Mouse (Mus musculus) heart, embryonic 12.5 days (tissue): ENCODE measurements around the gene Dnmt1. TPM values are rescaled to one million over a fixed set of nuclear protein-coding genes. Genes with fewer than 3 reads are reported as not detected.

Experiments
- ATAC-seq: fragments of 200-750 bp; cut with Nextera tagmentation; 2 replicates; pipeline ENCODE4 v1.8.0; 2017; ENCODE audit warnings: moderate TSS enrichment, moderate library complexity; ENCODE audit not compliant: insufficient number of reproducible peaks, low FRiP score
- H3K27ac ChIP-seq: fragments of 300-500 bp; sonication (generic); 2 replicates; pipeline ENCODE4 v1.5.1; 2016; ENCODE audit warnings: mild to moderate bottlenecking, moderate library complexity; ENCODE audit not compliant: poor library complexity, severe bottlenecking
- H3K27me3 ChIP-seq: fragments of 300-500 bp; sonication (generic); replicated peaks from 2 replicates; pipeline ENCODE4 v1.6.1; 2016; ENCODE audit warnings: mild to moderate bottlenecking, moderate library complexity
- H3K36me3 ChIP-seq: fragments of 300-500 bp; sonication (generic); 2 replicates; pipeline ENCODE4 v1.6.1; 2016; ENCODE audit warnings: mild to moderate bottlenecking, moderate library complexity
- H3K4me1 ChIP-seq: fragments of 300-500 bp; sonication (generic); replicated peaks from 2 replicates; pipeline ENCODE4 v1.6.1; 2016; ENCODE audit warnings: mild to moderate bottlenecking
- H3K4me2 ChIP-seq: fragments of 300-500 bp; sonication (generic); 2 replicates; pipeline ENCODE4 v1.6.1; 2016; ENCODE audit warnings: mild to moderate bottlenecking, moderate library complexity
- H3K4me3 ChIP-seq: fragments of 300-500 bp; sonication (generic); 2 replicates; pipeline ENCODE4 v1.5.1; 2016; ENCODE audit warnings: mild to moderate bottlenecking
- H3K9ac ChIP-seq: fragments of 300-500 bp; sonication (generic); 2 replicates; pipeline ENCODE4 v1.6.1; 2016; ENCODE audit warnings: mild to moderate bottlenecking, moderate library complexity
- H3K9me3 ChIP-seq: fragments of 300-500 bp; sonication (generic); replicated peaks from 2 replicates; pipeline ENCODE4 v1.6.1; 2016; ENCODE audit warnings: mild to moderate bottlenecking, moderate library complexity
- WGBS: fragments of 180-500 bp; shearing (Covaris S2); methylation state at CpG from one replicate; pipeline ENCODE4 v1.1.7; 2016; 5-methylcytosine and 5-hydroxymethylcytosine counted together
- polyA plus RNA-seq: library from polyadenylated mRNA; unstranded; fragments of >200 nt; fragmentation: Nextera tagmentation; extraction: Ambion mirVana; gene quantifications from 2 replicates; pipeline ENCODE4 v1.2.1, GENCODE M21; 2016

Gene Dnmt1
- polyA plus RNA-seq, 1 experiment from 2014 or later, result 86.8 TPM

DNA sequence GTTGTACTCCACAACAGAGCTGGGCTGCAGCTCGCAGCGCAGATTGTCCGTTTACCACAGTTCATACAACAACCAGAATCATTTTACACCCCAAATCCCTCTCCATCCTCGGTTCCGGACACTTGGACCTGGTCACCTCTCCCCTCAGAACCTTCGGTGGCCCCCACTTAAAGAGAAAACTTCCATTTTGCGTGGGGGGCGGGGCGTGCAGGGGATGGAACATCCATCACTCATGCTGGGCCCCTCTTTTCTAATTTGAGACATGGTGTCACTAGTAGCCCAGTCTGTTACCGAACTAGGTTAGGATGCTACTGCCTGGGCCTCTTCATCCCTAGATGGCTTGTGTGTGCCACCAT, 81.0 kb downstream of the Dnmt1 start:
- Histone ChIP-seq H3K36me3 (no peaks in the 10 kb centered on the region), H3K4me1 (peaks cover 11% of the 10 kb centered on the region; the same call in 1 of the 2 replicates), H3K9ac (peak overlapping the region; percentile 80), H3K4me2 (peak overlapping the region; percentile 72), H3K4me3 (peak overlapping the region; percentile 49), H3K9me3 (0 out of 2 replicates have a peak, but pooled peaks cover 3% of the 10 kb centered on the region), H3K27ac (peak overlapping the region; percentile 87), H3K27me3 (no peaks in the 10 kb centered on the region)
- ATAC-seq, result no peak
- WGBS, result 17% methylated on average over 10 of the region's 10 CpGs

DNA sequence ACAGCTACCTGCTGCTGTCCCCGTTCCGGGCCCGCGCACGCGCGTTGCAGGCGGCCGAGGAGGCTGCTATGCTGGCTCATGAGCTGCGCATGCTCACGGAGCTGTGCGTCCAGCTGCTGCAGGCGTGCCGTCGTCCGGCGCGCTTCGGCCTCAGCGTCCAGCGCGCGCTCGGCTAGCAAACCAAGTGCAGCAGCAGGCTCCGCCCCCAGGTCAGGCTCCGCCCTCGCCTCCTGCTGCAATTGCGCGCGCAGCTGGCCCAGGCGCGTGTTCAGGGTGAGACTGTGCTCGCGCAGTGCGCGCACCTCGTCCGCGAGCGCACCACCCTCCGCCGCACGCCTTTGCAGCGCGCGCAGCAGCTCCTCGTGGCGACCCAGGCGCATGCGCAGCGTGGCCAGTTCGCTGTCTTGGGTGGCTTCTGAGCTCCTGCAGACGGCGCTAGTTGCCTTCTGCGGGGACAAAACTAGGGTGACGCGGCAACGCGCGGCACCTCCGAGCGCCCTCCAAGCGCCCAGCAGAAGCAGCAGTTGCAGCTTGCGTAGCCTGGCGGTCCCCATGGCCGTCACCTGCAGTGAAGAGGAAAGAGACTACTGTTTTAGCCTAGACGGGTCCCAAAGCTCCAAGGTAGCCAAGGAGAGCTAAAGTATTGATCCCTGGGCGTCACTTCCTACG, 81.5 kb downstream of the Dnmt1 start:
- peak overlapping the region; percentile 87 for H3K27ac ChIP-seq
- H3K4me1 ChIP-seq, result peaks cover 11% of the 10 kb centered on the region; the same call in 1 of the 2 replicates
- H3K9me3 ChIP-seq, result 0 out of 2 replicates have a peak, but pooled peaks cover 3% of the 10 kb centered on the region
- peak overlapping the region; percentile 49 for H3K4me3 ChIP-seq
- peaks cover 4% of the 10 kb centered on the region; the same call in 1 of the 2 replicates for H3K27me3 ChIP-seq
- peak overlapping the region; percentile 80 for H3K9ac ChIP-seq
- H3K4me2 ChIP-seq, result peak overlapping the region; percentile 72
- under 1% methylated on average over 69 of the region's 69 CpGs for WGBS
- ATAC-seq, result peak; percentile 94
- no peaks in the 10 kb centered on the region for H3K36me3 ChIP-seq

DNA sequence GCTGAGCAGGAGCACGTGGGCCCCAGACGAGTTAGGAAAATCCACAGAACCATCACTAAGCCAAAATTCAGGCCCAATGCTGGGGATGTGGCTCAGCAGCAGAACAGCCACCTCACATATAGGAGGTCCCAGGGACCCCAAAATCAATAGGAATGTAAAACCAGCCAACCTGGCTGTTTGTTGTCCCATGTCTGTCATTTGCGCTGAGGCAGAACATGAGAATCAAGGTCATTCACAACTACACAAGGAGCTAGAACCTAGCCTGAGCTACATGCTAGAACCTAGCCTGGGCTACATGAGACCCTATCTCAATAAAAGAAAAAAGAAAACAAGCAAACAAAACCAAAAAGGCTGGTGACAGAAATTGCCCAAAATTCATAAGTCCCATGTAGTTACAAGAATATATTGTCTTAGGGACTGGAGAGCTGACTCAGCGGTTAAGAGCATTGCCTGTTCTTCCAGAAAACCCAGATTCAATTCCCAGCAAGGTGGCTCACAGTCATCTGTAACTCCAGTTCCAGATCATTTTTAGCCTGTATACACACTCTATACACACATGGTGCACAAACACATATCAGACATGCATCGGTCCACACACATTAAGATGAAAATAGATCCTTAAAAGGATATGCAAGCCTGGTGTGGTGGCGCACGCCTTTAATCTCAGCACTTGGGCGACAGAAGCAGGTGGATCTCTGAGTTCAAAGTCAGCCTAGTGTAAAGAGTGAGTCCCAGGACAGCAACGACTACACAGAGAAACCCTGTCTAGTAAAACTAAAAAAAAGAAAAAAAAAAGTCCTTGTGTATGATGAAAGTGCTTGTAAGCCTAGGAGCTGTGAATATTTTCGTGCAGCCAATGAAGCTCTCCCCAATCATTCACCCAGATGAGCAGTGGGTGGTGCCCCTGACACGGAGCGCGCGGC, 82.3 kb downstream of the Dnmt1 start:
- Histone ChIP-seq H3K4me3 (peak overlapping the region; percentile 49), H3K9me3 (0 out of 2 replicates have a peak, but pooled peaks cover 3% of the 10 kb centered on the region), H3K27ac (no peak overlapping the region), H3K4me2 (peak overlapping the region; percentile 72), H3K27me3 (peaks cover 4% of the 10 kb centered on the region; the same call in 1 of the 2 replicates), H3K36me3 (no peaks in the 10 kb centered on the region), H3K9ac (peak overlapping the region; percentile 64), H3K4me1 (peaks cover 11% of the 10 kb centered on the region; the same call in 1 of the 2 replicates)
- 33% methylated on average over 14 of the region's 14 CpGs for WGBS
- peak; percentile 0; the same call in 1 of the 2 replicates for ATAC-seq

DNA sequence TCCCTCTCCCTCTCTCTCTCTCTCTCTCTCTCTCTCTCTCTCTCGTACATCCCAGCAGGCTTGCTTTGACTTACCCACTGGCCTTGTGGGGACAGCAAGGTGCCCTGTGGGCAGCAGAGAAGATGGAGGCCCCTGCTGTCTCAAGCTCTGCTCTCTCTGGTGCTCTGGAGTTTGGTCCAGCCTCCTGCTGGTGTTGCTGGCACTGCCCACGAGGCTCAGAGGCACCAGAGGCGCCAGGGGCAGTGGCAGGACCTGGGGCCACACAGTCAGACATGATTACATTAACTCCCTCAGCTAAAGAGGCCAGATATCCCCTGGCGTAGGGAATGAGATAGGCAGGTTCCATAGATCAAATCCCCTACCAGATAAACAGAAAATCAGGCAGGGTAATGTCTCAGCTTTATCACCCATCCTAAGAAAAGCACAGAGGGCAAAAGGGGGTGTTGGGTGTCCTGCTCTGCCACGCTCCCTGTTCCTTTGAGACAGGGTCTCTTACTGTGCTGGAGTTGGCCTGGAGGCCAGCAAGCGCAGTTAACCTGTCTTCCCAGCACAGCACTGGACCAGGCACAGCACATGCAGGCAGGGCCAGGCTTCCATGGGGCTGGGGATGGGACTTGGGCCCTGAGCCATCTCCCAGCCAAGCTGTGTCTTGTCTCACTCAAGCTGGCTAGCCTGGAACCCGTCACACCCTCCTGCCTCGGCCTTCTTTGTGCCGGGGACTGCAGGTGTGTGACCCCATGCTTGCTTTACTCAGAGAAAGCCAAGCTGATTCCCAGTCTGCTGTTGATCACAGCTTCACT, 83.2 kb downstream of the Dnmt1 start:
- Histone ChIP-seq H3K27ac (no peak overlapping the region), H3K27me3 (peaks cover 4% of the 10 kb centered on the region; the same call in 1 of the 2 replicates), H3K36me3 (no peaks in the 10 kb centered on the region), H3K9me3 (0 out of 2 replicates have a peak, but pooled peaks cover 3% of the 10 kb centered on the region), H3K4me2 (no peak overlapping the region), H3K4me3 (no peak overlapping the region), H3K9ac (no peak overlapping the region), H3K4me1 (peaks cover 11% of the 10 kb centered on the region; the same call in 1 of the 2 replicates)
- no peak for ATAC-seq
- 68% methylated on average over 8 of the region's 9 CpGs for WGBS

DNA sequence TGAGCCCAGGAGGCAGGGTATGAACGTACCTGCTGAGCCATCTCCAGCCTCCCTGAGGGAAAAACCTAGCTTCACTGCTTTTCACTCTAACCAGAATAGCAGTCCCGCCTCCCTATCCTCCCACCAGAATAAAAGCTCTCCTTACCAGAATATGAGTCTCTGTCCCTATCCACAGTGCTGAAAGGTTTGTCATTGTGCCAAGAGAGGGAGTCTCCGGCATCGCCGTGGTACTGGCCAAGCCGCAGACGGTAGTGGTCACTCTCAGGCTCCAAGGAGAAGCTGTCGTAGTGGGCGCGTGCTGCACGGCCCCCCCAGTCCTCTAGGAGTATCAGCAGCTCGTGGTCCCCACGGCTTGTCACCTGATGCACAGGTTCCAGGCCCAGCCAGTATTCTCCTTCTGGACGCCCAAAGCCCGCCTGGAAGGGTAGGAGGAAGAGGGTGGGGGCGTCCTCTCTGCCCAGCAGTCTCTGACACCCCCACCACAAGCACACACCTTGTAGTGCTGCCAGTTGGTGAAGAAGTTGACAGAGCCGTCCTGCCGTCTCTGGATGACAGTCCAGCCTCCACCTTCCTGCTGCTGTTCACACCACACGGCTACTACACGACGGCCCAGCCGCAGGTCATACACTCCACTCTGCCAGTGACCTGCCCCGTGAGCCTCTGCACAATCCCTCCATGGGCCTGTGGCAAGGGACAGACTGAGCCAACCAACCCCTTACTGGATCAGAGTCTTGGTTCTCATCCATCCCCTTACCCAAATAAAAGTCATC, 84.5 kb downstream of the Dnmt1 start:
- ATAC-seq, result no peak
- H3K36me3 ChIP-seq, result 0 out of 2 replicates have a peak, but pooled peaks cover 2% of the 10 kb centered on the region
- H3K27me3 ChIP-seq, result peaks cover 16% of the 10 kb centered on the region
- H3K27ac ChIP-seq, result no peak overlapping the region
- H3K4me1 ChIP-seq, result peaks cover 11% of the 10 kb centered on the region; the same call in 1 of the 2 replicates
- no peak overlapping the region for H3K9ac ChIP-seq
- no peak overlapping the region for H3K4me3 ChIP-seq
- no peaks in the 10 kb centered on the region for H3K9me3 ChIP-seq
- 58% methylated on average over 23 of the region's 23 CpGs for WGBS
- no peak overlapping the region for H3K4me2 ChIP-seq

DNA sequence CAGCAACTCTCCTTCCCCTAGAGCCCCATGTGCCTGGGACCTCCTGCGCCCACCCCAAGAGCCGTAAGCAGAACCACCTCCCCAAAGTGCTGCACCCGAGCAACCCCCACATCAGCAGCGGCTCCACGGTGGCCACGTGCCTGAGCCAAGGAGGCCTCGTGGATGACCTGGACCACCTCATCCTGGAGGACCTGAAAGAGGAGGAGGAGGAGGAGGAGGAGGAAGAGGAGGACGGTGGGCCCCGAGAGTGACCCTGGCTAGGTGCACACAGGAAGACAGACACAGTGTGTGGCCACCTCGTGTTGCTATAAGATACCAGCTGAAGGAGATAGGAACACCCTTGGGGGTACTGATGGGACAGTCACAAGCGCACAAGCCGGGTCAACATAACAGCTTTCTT, 86.2 kb downstream of the Dnmt1 start:
- Histone ChIP-seq H3K9ac (no peak overlapping the region), H3K27ac (no peak overlapping the region), H3K36me3 (0 out of 2 replicates have a peak, but pooled peaks cover 2% of the 10 kb centered on the region), H3K9me3 (no peaks in the 10 kb centered on the region), H3K4me1 (peaks cover 13% of the 10 kb centered on the region), H3K4me3 (no peak overlapping the region), H3K4me2 (no peak overlapping the region), H3K27me3 (peaks cover 33% of the 10 kb centered on the region)
- 80% methylated on average over 12 of the region's 12 CpGs for WGBS
- no peak for ATAC-seq

DNA sequence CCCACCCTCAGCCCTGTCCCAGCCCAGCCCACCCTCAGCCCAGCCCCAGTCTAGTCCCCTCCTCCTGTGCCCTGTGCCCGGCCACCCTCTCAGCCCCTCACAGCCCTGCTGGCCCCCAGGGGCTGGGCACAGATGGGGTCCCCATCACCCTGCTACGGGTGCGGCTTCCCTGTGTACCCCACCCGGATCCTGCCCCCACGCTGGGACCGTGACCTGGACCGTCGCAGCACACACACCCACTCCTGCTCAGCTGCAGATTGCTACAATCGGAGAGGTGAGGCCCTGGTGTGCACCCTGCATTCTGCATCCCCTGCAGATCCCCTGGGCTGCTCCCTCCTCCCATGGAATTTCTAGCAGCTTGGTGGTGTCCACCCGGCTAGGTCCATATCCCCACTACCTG, 86.7 kb downstream of the Dnmt1 start:
- peaks cover 14% of the 10 kb centered on the region for H3K4me1 ChIP-seq
- no peak overlapping the region for H3K27ac ChIP-seq
- H3K27me3 ChIP-seq, result peaks cover 36% of the 10 kb centered on the region
- no peak overlapping the region for H3K4me2 ChIP-seq
- H3K4me3 ChIP-seq, result no peak overlapping the region
- no peak overlapping the region for H3K9ac ChIP-seq
- H3K9me3 ChIP-seq, result no peaks in the 10 kb centered on the region
- 0 out of 2 replicates have a peak, but pooled peaks cover 2% of the 10 kb centered on the region for H3K36me3 ChIP-seq
- WGBS, result 85% methylated on average over 10 of the region's 10 CpGs
- no peak for ATAC-seq

DNA sequence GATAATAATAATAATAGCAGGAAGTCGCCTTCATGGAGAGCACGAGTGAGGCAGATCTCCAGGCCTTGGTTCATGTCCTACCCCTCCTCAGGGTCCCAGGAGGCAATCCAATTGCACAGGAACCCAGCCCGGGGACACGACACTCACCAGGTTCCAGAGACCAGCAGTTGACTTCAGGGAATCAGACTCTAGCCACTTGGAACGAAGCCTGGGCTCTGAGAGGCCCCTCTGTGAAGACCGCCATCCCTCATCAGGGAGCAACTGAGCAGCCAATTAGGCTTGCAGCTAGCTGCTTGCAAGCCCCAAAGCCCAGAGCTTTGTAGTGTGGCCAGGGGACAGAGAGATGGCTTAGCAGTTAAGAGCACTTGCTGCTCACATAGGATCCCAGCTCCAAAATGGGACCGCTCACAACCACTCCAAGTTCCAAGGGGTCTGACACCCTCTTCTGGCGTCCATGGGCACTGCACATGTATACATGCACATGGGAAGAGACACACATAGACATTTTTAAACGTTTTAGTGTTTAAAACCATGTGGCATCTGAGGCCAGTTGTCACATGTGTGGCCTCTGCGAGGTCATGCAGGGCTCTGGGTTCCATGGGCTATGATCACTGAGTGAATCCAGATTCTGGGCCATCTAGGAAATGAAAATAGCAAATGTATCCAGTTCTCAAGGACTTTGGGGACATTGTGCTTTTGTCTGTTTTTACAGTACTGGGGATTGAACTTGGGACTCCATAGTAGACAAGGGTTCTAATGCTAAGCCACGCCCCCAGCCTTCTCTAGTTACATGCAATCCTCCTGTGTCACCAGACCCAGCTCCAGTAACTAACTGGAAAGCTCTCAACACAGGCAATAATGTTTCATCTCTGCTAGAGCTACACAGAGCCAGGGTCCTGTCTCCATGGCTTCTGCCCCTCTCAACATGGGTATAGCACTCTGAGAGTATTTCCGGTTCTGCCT, 89.2 kb downstream of the Dnmt1 start:
- Histone ChIP-seq H3K9me3 (no peaks in the 10 kb centered on the region), H3K36me3 (0 out of 2 replicates have a peak, but pooled peaks cover 2% of the 10 kb centered on the region), H3K27me3 (peaks cover 59% of the 10 kb centered on the region), H3K4me1 (peaks cover 10% of the 10 kb centered on the region), H3K9ac (no peak overlapping the region), H3K4me2 (no peak overlapping the region), H3K4me3 (no peak overlapping the region), H3K27ac (no peak overlapping the region)
- no peak for ATAC-seq
- 68% methylated on average over 12 of the region's 12 CpGs for WGBS

DNA sequence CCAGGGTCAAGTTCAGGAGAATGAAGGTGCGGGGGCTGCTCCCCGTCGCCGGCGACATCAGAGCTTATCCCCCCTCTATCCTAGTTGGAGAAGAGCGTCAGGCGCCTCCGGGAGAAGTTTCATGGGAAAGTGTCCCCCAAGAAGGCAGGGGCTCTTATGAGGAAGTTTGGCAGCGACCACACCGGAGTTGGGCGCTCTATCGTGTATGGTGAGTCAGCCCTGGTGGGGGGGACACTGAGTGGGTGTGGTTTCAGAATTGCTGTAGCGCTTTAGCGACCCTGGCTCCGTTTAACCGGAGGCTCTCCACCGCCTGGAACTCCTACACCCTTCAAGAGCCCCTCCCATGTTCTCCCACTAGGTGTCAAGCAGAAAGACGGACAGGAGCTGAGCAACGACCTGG, 90.4 kb downstream of the Dnmt1 start:
- Histone ChIP-seq H3K4me3 (peak overlapping the region; percentile 55), H3K27ac (no peak overlapping the region), H3K9ac (peak overlapping the region; percentile 43; the same call in 1 of the 2 replicates), H3K9me3 (no peaks in the 10 kb centered on the region), H3K4me1 (peaks cover 10% of the 10 kb centered on the region), H3K4me2 (peak overlapping the region; percentile 69), H3K36me3 (0 out of 2 replicates have a peak, but pooled peaks cover 2% of the 10 kb centered on the region), H3K27me3 (peaks cover 59% of the 10 kb centered on the region)
- no peak for ATAC-seq
- WGBS, result 2% methylated on average over 19 of the region's 19 CpGs
